Mouse (Mus musculus): ENCODE measurements around the gene Znrd1as. TPM values are rescaled to one million over a fixed set of nuclear protein-coding genes. Genes with fewer than 3 reads are reported as not detected.
"Not testable (repeated sequence)": the region's sequence is repeated elsewhere in the genome, so short reads cannot be mapped to it uniquely, and the experiment has no call there.

Znrd1as gene
- polyA plus RNA-seq, 1 experiment from 2014 or later, result 10.3 TPM

DNA sequence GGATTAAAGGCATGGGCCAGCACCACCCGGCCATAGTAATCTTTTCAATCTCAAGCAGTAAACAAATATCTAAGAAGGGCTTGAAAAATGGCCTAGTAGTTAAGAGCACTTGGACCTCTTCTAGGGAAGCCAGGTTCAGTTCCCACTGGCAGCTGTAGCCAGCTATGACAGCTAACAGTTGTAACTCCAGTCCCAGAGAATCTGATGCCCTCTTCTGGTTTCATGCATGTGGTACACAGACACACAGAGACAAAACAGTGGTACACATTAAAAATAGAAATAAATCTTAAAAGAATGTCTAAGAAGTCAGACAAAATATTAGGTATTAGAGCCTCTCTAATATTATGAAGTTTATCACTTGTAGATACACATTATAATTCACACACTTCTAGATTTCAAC, 2.7 kb downstream of the Znrd1as start:
- 72% methylated on average over 1 of the region's 1 CpGs for WGBS
- peaks cover 14% of the 10 kb centered on the region; the same call in 1 of the 2 replicates for H3K4me1 ChIP-seq
- H3K9me3 ChIP-seq, result no peaks in the 10 kb centered on the region
- no peak overlapping the region for H3K27ac ChIP-seq
- H3K36me3 ChIP-seq, result peaks cover 7% of the 10 kb centered on the region; the same call in 1 of the 2 replicates
- no peak overlapping the region for H3K4me3 ChIP-seq
- no peaks in the 10 kb centered on the region for H3K27me3 ChIP-seq (ENCODE audit: insufficient read depth, poor library complexity, severe bottlenecking)
- no peak for DNase-seq (ENCODE audit: low spot score)

DNA sequence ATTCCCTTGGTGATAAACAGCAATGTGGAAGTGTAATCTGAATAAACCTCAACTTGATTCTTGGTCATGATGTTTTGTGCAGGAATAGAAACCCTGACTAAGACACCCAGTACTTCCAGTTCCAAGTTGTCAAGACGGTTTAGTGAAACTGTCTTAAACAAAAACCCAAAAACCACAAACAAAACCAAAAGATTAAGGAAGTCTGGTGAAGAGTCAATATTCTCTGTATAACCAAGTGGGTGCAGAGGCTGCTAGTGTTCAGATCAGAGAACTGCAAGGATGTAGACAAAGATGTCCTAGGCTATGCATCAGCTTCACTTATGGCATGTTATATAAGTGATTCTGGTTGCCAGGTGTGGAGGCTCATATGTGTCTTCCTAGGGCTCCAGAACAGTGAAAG, 8.5 kb downstream of the Znrd1as start:
- H3K27ac ChIP-seq, result no peak overlapping the region
- no peak for DNase-seq (ENCODE audit: low spot score)
- H3K36me3 ChIP-seq, result no peaks in the 10 kb centered on the region
- H3K27me3 ChIP-seq (ENCODE audit: insufficient read depth, poor library complexity, severe bottlenecking), result no peaks in the 10 kb centered on the region
- H3K4me1 ChIP-seq, result no peaks in the 10 kb centered on the region
- no peak overlapping the region for H3K4me3 ChIP-seq
- 80% methylated on average over 1 of the region's 1 CpGs for WGBS
- no peaks in the 10 kb centered on the region for H3K9me3 ChIP-seq

DNA sequence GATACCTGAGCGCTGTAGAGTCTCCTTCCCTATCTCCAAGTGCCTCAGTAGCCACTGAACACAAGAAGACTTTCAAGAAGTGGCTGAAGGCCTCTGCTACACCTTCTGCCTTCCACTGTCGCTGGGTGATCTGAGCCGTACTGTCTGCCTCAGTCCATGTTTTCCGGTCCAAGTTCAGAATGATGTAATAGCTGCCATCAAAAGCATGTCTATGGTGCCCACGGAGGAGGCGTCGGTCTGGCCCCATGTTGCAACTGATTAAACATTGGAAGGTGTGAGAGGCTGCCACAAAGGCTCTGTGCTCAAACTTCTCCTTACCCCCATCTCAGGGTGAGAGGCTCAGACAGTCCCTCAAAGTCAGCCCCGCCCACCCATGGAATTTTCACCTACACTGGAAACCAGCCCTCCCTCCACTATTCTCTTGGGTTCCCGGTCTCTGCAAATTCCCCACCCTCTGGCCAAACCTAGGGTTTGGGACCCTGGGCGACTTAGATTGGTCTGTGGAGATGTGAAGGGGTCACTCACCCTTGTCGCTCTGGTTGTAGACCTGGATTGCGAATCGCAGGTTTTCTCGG, 12.0 kb downstream of the Znrd1as start:
- Histone ChIP-seq H3K36me3 (no peaks in the 10 kb centered on the region), H3K9me3 (no peaks in the 10 kb centered on the region), H3K4me3 (no peak overlapping the region), H3K27ac (no peak overlapping the region), H3K27me3 (ENCODE audit: insufficient read depth, poor library complexity, severe bottlenecking) (no peaks in the 10 kb centered on the region), H3K4me1 (no peaks in the 10 kb centered on the region)
- 74% methylated on average over 14 of the region's 14 CpGs for WGBS
- no peak for DNase-seq (ENCODE audit: low spot score)

DNA sequence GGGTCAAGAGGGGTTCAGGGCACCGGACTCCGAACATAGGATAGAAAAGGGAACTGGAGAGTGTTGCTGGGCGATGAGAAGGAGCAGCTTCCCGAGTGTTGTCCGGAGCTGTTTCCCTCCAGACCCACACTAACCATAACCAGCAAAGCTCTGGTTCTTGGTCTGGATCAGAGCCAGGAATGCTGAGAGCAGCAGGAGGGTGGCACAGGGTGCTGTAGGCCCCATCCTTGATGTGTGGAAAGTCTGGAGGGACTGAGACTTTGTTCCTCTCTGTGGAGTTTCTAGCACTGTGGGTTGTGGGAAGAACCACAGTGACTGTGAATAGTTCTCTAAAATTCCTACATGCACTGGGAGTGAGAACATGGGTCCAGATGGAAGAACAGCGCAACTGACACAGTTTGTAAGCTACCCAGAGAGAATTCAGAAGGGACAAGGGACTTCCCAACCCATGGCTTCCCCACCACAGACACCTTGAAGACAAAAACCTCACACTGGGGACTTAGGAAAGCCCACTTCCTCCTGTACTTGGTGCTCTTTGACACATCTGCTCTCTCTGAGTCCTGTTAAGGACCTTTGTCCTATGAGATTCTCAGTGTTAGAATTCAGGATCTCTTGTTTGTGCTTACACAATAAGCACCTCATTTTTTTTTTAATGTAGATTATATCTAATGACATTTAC, 12.9 kb downstream of the Znrd1as start:
- no peak for DNase-seq (ENCODE audit: low spot score)
- Histone ChIP-seq H3K27me3 (ENCODE audit: insufficient read depth, poor library complexity, severe bottlenecking) (no peaks in the 10 kb centered on the region), H3K4me1 (no peaks in the 10 kb centered on the region), H3K9me3 (no peaks in the 10 kb centered on the region), H3K27ac (no peak overlapping the region), H3K4me3 (no peak overlapping the region), H3K36me3 (no peaks in the 10 kb centered on the region)
- 83% methylated on average over 6 of the region's 6 CpGs for WGBS

DNA sequence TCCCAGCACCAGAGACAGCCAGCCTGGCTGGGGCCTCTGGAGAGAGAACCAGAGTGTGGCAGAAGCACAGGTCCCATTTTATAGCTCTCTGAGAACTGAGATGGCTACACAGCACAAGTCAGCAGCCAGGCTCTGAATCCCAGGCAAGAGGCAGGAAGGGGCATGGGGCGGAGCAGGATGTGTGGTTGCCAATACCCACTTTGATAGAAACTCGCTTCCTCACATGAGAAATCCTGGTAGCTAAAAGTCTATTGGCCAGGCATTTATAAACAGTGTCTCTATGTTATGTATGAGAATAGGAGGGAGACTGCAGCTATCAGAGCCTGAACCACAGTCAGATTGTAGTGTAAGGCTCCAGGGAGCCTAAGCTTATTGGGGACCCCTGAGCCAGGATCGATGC, 14.4 kb downstream of the Znrd1as start:
- no peaks in the 10 kb centered on the region for H3K36me3 ChIP-seq
- no peak overlapping the region for H3K27ac ChIP-seq
- no peak for DNase-seq (ENCODE audit: low spot score)
- no peak overlapping the region for H3K4me3 ChIP-seq
- H3K4me1 ChIP-seq, result no peaks in the 10 kb centered on the region
- WGBS, result 62% methylated on average over 3 of the region's 3 CpGs
- no peaks in the 10 kb centered on the region for H3K27me3 ChIP-seq (ENCODE audit: insufficient read depth, poor library complexity, severe bottlenecking)
- H3K9me3 ChIP-seq, result no peaks in the 10 kb centered on the region

DNA sequence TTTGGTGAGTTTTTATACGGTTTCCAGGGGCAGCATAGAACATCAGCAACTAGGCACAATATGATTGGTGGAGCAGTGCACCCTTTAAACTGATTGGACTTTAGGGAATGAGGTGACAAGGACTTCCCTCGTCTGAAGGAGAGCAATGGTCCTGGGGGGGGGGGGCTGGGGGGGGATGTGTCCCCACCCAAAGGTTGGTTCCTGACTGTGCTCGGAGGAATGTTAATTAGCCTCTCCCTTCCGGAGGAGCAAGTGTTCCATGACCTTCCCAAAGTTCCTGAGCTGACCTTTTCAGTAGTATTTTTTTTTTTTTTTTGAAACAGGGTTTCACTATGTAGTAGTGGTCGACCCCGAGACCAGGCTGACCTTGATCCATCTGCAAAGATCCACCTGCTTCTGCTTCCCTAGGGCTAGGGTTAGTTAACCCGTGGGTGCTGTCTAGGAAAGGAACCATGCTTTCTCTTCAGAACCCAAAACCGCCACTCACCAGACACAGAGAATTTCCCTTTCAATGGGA, 14.9 kb downstream of the Znrd1as start:
- Histone ChIP-seq H3K36me3 (no peaks in the 10 kb centered on the region), H3K4me3 (no peak overlapping the region), H3K27me3 (ENCODE audit: insufficient read depth, poor library complexity, severe bottlenecking) (no peaks in the 10 kb centered on the region), H3K4me1 (no peaks in the 10 kb centered on the region), H3K9me3 (no peaks in the 10 kb centered on the region), H3K27ac (no peak overlapping the region)
- 76% methylated on average over 8 of the region's 8 CpGs for WGBS
- no peak for DNase-seq (ENCODE audit: low spot score)

DNA sequence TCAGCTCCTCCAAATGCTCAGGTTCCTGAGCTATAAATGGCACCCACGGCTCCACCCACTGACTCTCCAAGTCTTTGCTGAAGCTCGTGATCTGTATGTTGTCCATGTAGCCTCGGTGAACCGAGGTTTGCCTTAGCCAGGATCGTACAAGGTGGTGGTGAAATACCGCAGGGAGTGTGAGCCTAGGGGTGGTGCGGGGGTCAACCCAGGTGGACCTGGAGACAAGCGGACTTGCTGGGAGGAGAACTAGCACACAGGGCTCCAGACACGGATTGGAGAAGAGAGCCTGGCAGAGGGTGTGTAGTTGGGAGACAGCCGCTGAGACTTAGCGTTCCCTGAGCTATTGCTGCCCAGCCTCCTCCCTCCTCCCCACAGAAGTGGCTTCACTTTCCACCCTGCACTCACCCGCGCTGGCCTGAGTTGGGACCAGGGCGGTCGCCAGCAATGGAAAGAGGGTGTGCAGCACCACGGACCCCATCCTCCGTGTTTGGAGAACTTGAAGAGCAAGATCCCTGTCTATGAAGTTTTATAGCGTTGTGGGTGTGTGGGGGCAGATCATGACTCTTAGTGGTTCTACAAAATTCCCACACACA, 22.9 kb downstream of the Znrd1as start, which contains the start of gene 2410137M14Rik:
Gene 2410137M14Rik, minus strand, starts transcription at position 17 of the 593 bp plus-strand sequence.
- no peak for DNase-seq (ENCODE audit: low spot score)

DNA sequence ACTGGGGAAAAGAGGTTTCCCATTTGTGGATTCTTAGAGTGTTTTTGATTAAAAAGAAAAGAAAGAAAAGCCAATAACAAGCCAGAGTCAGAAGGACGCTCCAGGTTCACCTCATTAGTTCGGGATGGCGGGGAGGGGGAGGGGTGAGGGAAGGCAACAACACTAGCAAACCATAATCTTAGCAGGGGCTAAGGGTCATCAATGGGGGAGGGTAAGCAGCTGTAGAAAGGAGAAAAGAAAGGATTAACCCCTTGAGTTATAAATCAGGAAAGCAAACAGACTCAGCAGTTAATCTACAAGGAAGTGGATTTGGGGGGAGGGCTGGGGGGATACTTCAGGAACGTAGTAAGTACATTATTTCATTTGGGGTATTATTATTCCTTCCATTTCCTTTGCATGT, 23.5 kb downstream of the Znrd1as start:
- Histone ChIP-seq H3K9me3 (no peaks in the 10 kb centered on the region), H3K4me3 (peak overlapping the region; percentile 50), H3K36me3 (no peaks in the 10 kb centered on the region), H3K27ac (no peak overlapping the region), H3K27me3 (ENCODE audit: insufficient read depth, poor library complexity, severe bottlenecking) (peaks cover 2% of the 10 kb centered on the region; the same call in 1 of the 2 replicates), H3K4me1 (peaks cover 12% of the 10 kb centered on the region)
- WGBS, result 3% methylated on average over 4 of the region's 4 CpGs
- DNase-seq (ENCODE audit: low spot score), result no peak

More for the DNA sequence above, 22.9 kb downstream of the Znrd1as start, which contains the start of gene 2410137M14Rik:
- Histone ChIP-seq H3K9me3 (no peaks in the 10 kb centered on the region), H3K4me1 (peaks cover 12% of the 10 kb centered on the region), H3K27me3 (ENCODE audit: insufficient read depth, poor library complexity, severe bottlenecking) (no peaks in the 10 kb centered on the region; the same call in 1 of the 2 replicates), H3K4me3 (peak within 1 kb of the TSS; percentile 50), H3K27ac (peak within 1 kb of the TSS; percentile 44), H3K36me3 (no peaks in the 10 kb centered on the region)
- 8% methylated on average over 18 of the region's 18 CpGs for WGBS

DNA sequence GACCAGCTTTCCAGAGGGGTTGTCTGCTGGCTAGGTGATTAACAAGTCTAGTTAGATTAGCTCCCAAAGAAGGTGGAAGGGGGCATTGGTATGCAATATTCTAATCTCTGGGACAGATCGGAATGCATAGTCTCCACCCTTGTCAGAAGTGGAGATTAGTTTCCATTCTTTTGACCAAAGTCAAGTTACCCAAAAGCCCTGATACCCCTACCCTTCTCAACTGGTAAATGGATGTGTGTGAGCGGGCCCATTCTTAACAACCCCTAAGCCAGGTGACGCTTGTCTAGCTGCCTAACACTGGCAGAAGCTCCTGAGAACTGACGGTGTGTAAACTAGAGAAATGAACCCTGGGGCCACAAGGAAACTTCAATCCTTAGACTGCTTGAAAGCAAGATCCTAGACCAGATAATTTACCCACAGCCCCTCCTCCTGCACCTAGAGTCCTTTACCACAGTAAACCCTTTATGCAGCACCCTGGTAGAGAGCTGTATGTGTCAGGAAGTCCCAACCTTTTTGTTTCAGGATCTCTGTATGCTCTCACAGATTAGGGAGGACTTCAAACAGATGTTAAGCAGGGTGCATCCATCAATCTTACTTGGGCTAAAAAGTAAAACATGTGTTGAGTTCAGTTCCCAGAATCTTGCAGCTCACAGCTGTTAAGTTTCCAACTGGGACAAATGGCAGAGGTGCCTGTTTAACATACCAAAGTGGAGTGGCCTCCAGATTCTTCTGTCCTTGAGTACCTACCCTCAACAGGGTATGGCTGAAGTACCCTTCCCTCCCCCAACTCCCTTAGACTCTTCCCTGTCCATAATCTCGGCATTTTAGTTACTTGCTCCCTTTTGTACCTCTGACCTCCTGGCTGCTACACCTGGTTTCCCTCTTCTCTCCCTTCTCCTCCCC, 24.1 kb downstream of the Znrd1as start:
- Histone ChIP-seq H3K4me1 (peaks cover 12% of the 10 kb centered on the region), H3K36me3 (no peaks in the 10 kb centered on the region), H3K27me3 (ENCODE audit: insufficient read depth, poor library complexity, severe bottlenecking) (peaks cover 8% of the 10 kb centered on the region), H3K9me3 (no peaks in the 10 kb centered on the region), H3K27ac (no peak overlapping the region), H3K4me3 (peak overlapping the region; percentile 50; the same call in 1 of the 2 replicates)
- no peak for DNase-seq (ENCODE audit: low spot score)
- 29% methylated on average over 5 of the region's 5 CpGs for whole genome bisulfite sequencing

DNA sequence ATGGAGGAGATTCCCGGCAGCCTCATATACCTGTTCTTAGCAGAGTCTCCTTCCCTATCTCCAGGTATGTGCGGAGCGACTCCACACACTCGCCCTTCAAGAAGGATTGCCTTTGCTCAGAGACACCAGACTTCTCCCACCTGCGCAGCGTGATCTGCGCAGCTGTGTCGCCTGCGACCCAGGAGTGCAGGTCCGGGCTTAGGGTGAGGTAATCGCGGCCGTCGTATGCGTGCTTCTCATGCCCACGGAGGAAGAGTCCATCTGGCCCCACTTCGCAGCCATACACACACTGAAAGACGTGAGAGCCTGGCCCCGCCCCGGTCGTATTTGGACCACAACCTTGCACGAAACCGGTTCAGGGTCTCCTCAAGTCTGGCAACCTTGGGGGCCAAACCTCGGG, 30.1 kb downstream of the Znrd1as start:
- Histone ChIP-seq H3K4me3 (peak overlapping the region; percentile 54), H3K4me1 (peaks cover 5% of the 10 kb centered on the region; the same call in 1 of the 2 replicates), H3K36me3 (no peaks in the 10 kb centered on the region), H3K9me3 (no peaks in the 10 kb centered on the region), H3K27me3 (ENCODE audit: insufficient read depth, poor library complexity, severe bottlenecking) (peaks cover 40% of the 10 kb centered on the region), H3K27ac (no peak overlapping the region)
- 3% methylated on average over 24 of the region's 24 CpGs for WGBS
- no peak for DNase-seq (ENCODE audit: low spot score)

DNA sequence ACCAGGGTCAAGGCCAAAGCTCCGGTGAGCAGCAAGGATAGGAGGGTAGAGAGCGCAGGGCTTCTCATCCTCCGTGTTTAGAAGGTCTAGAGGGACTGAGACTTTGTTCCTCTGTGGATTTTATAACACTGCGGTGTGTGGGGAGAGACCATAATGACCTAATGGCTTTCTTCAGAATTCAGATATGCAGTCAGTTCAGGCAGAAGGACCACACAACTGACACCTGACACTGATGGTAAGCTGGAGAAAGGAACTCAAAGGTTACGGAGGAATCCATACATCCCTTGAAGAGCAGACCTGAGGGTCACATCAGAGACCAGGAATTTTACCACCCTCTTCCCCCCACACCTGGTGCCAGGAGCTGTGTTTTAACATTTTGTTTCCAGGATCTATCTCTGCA, 31.0 kb downstream of the Znrd1as start, which contains the start of gene H2-M5:
Gene H2-M5, minus strand, starts transcription at position 101 of the 400 bp plus-strand sequence.
- 21% methylated on average over 5 of the region's 5 CpGs for WGBS
- H3K36me3 ChIP-seq, result no peaks in the 10 kb centered on the region
- no peak for DNase-seq (ENCODE audit: low spot score)
- peak within 1 kb of the TSS; percentile 54 for H3K4me3 ChIP-seq
- no peak within 1 kb of the TSS for H3K27ac ChIP-seq
- H3K4me1 ChIP-seq, result peaks cover 5% of the 10 kb centered on the region; the same call in 1 of the 2 replicates
- H3K27me3 ChIP-seq (ENCODE audit: insufficient read depth, poor library complexity, severe bottlenecking), result peaks cover 40% of the 10 kb centered on the region
- H3K9me3 ChIP-seq, result no peaks in the 10 kb centered on the region

DNA sequence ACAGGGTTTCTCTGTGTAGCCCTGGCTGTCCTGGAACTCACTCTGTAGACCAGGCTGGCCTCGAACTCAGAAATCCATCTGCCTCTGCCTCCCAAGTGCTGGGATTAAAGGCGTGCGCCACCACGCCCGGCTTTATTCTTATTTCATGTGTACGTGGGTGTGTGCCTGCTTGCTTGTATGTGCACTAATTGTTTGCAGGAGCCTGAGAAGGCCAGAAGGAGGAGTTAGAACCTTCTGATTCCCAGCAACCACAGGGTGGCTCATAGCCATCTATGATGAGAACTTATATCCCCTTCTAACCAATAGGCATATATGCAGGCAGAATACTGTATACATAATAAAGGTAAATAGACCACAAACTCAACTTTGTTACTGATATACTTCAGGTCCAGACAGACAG, 32.2 kb downstream of the Znrd1as start:
- WGBS, result 88% methylated on average over 6 of the region's 6 CpGs
- H3K4me3 ChIP-seq; DNase-seq (ENCODE audit: low spot score): not testable (repeated sequence)

More for the DNA sequence above, 32.2 kb downstream of the Znrd1as start:
- H3K4me1 ChIP-seq, H3K36me3 ChIP-seq, H3K27ac ChIP-seq, H3K9me3 ChIP-seq: not testable (repeated sequence)
- peaks cover 40% of the 10 kb centered on the region for H3K27me3 ChIP-seq (ENCODE audit: insufficient read depth, poor library complexity, severe bottlenecking)

All from heart, embryonic 10.5 days (tissue).